Mouse (Mus musculus) megakaryocyte progenitor cell, adult 5-6 weeks (primary cell): ENCODE results near the gene Cand2. TPM values are rescaled to one million over a fixed set of nuclear protein-coding genes. Genes with fewer than 3 reads are reported as not detected.

ENCODE experiments used
- ATAC-seq: replicated peaks from 2 replicates; pipeline ENCODE4 v1.8.0; 2016; ENCODE audit warnings: mild to moderate bottlenecking, moderate TSS enrichment, inconsistent platforms; ENCODE audit not compliant: poor library complexity
- total RNA-seq, 2 experiments: library from RNA; stranded (forward) in 1 of 2; stranded (reverse) in 1 of 2; fragments of 157-497, 149-512 nt in 1 of 2; fragments of 200-1000 nt in 1 of 2; gene quantifications; 2 replicates each; pipeline versions ENCODE4 v1.2.3 to v1.2.4; 2015 to 2017

Gene Cand2
- total RNA-seq, 2 experiments from 2014 or later: 1.5 to 2.8 TPM

GRCm38 (mm10) chr6:115772604-115773003, 1.7 kb upstream of the Cand2 start:
- peak; percentile 59 for ATAC-seq

GRCm38 (mm10) chr6:115773966-115774413, 348 bp upstream of the Cand2 start:
- ATAC-seq: 0 out of 2 replicates have a peak, but pooled peaks have one; percentile 23

GRCm38 (mm10) chr6:115775838-115776237, 1.5 kb downstream of the Cand2 start:
- ATAC-seq: no peak

- peak; percentile 37 for ATAC-seq
Measured at GRCm38 (mm10) chr6:115776363-115776762, 2.0 kb downstream of the Cand2 start.

- ATAC-seq: no peak
Measured at GRCm38 (mm10) chr6:115782781-115783180, 8.4 kb downstream of the Cand2 start.

GRCm38 (mm10) chr6:115791016-115791415, 16.7 kb downstream of the Cand2 start:
- ATAC-seq: no peak

- ATAC-seq: peak; percentile 80
Measured at GRCm38 (mm10) chr6:115791842-115792686, 17.7 kb downstream of the Cand2 start.

- ATAC-seq: peak; percentile 68
Measured at GRCm38 (mm10) chr6:115792691-115793215, 18.4 kb downstream of the Cand2 start.

GRCm38 (mm10) chr6:115801811-115802210, 27.5 kb downstream of the Cand2 start:
- no peak for ATAC-seq

- peak; percentile 80 for ATAC-seq
Measured at GRCm38 (mm10) chr6:115803541-115804382, 29.4 kb downstream of the Cand2 start.

GRCm38 (mm10) chr6:115804432-115805192, 30.3 kb downstream of the Cand2 start:
- no peak for ATAC-seq

GRCm38 (mm10) chr6:115807464-115808195, 33.3 kb downstream of the Cand2 start:
- no peak for ATAC-seq

GRCm38 (mm10) chr6:115808196-115808487, 33.8 kb downstream of the Cand2 start:
- no peak for ATAC-seq

- ATAC-seq: peak; percentile 84
Measured at GRCm38 (mm10) chr6:115808488-115809231, 34.3 kb downstream of the Cand2 start, which contains the start of gene Rpl32. Rpl32 (minus strand) TSS chr6:115808747.

GRCm38 (mm10) chr6:115811606-115812005, 37.3 kb downstream of the Cand2 start:
- no peak for ATAC-seq

GRCm38 (mm10) chr6:115814104-115814503, 39.8 kb downstream of the Cand2 start:
- peak; percentile 93 for ATAC-seq

- no peak for ATAC-seq
Measured at GRCm38 (mm10) chr6:115815041-115815440, 40.7 kb downstream of the Cand2 start.

GRCm38 (mm10) chr6:115818129-115818528, 43.8 kb downstream of the Cand2 start:
- no peak for ATAC-seq
